Mouse (Mus musculus): ENCODE measurements around the gene Cacna1d. TPM values are rescaled to one million over a fixed set of nuclear protein-coding genes. Genes with fewer than 3 reads are reported as not detected.

Cacna1d gene
- total and polyA plus RNA-seq, 2 experiments from 2014 or later: 6.1 to 27.6 TPM

DNA sequence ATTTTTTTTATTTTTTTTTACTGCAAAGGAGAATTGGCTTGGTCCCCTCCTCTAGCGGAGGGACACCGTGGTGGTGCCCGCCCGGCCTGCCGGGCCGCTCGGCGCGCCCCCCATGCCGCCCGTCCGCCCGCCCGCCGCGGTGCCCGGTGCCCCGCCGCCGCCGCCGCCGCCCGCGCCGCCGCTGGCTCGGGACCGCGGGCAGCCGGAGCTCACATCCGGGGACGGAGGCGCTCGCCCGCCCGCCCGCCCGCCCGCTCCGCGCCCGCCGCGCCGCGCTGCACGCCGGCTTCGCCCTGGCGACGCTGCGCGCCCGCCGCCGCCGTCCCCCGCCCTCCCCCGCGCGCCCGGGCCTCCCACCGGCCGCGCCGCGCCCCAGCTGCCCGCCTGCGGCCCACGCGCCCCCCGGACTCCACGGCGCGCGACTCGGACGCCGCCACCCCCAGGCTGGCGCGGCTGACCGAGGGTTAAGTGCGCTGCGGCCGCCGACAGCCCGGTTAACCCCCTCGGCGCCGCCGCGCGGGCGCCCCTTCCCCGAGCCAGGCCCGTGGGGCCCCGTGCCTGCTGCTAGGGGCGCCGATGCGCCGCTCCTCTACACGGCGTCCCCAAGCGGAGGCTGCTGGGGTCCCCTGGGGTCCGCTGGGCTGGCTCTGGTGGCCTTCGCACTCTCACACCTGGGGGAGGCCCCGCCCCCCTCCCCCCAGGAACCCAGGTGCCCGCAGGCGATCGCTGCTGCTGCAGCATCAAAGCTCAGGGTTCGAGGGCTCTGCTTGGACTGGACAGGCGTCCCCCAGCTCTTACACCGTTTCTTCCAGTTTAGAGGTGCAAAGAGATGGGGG is 137.7 kb downstream of the Cacna1d start:
- 2% methylated on average over 46 of the region's 114 CpGs for WGBS
- Histone ChIP-seq H3K27ac (peak overlapping the region; percentile 79), H3K9ac (replicated peaks; ENCODE audit: low read length) (peak overlapping the region; percentile 84), H3K27me3 (ENCODE audit: insufficient read depth, low read length) (no peaks in the 10 kb centered on the region), H3K4me2 (ENCODE audit: low read depth, low read length) (peak overlapping the region; percentile 88), H3K4me1 (ENCODE audit: insufficient read depth, low read length) (no peaks in the 10 kb centered on the region), H3K4me3 (ENCODE audit: low read length) (peak overlapping the region; percentile 68), H3K9me3 (ENCODE audit: low read length) (no peaks in the 10 kb centered on the region), H3K36me3 (ENCODE audit: insufficient read depth, low read length) (no peaks in the 10 kb centered on the region)
- peak; percentile 74 for DNase-seq (ENCODE audit: low spot score)
- TF ChIP-seq CTCF (IDR thresholded peaks at IDR 0.05; ENCODE audit: low read depth): no peak
- ATAC-seq: peak; percentile 68

DNA sequence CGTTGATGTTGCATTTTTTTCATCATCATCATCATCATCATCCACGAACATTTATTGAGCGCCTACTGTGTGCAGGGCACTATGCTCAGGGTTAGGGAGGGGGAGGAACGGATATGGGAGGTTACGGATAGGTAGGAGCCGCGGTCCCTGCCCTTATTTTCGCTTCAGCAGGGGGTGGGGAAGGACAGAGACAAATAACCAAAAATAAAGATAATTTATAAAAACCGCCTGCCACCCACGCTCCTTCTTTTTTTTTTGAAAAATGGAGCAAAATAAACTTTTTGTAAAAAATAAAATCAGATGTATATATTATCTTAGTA is 138.3 kb downstream of the Cacna1d start:
- no peak for TF ChIP-seq CTCF (IDR thresholded peaks at IDR 0.05; ENCODE audit: low read depth)
- Histone ChIP-seq H3K36me3 (ENCODE audit: insufficient read depth, low read length) (no peaks in the 10 kb centered on the region), H3K4me3 (ENCODE audit: low read length) (peak overlapping the region; percentile 68), H3K4me1 (ENCODE audit: insufficient read depth, low read length) (no peaks in the 10 kb centered on the region), H3K9ac (replicated peaks; ENCODE audit: low read length) (peak overlapping the region; percentile 84), H3K9me3 (ENCODE audit: low read length) (no peaks in the 10 kb centered on the region), H3K27ac (peak overlapping the region; percentile 79), H3K4me2 (ENCODE audit: low read depth, low read length) (peak overlapping the region; percentile 88), H3K27me3 (ENCODE audit: insufficient read depth, low read length) (no peaks in the 10 kb centered on the region)
- ATAC-seq (peak; percentile 53), DNase-seq (ENCODE audit: low spot score) (no peak)
- WGBS: under 1% methylated on average over 10 of the region's 10 CpGs

DNA sequence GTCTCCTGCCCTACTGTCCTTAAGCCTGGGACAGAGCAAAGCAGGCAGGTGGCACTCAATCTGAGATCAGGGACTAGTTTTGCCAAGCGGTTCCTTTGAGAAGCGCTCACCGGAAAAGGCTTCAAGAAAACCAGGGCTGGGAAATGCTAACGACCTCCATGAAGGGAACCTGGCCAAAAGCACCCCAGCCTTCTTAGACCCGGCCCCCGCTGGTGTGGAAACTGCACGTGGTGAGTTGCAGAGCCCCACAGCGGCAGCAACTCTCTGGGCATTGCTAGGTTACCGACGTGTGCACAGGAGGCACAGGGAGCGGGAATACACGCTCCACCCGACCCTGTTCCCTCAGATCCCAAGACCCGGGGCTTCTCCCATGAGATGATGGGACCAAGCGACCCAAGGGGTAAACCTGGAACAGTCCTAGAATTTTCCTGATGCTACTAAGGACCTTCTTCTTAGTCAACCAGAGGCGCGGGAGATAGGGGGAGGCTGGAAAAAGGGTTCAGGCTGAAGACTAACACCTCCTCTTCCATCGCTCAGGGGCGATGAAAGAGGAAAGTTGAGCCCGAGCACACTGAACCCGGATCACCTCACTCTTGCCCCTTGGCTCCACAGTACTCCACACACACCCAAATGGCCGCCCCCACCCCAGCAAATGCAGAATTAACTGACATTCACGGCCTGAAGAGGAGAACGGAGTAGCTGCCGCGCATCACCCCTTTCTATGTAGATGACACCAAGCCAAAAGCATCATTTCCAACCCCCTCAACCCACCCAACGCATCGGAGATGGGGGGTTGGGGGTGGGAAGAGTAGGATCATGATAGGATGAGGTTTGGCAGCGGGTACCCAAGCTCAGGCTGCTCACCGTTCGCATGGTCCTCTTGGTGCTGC is 138.9 kb downstream of the Cacna1d start:
- 1% methylated on average over 31 of the region's 31 CpGs for WGBS
- Histone ChIP-seq H3K9ac (replicated peaks; ENCODE audit: low read length) (peak overlapping the region; percentile 84), H3K4me3 (ENCODE audit: low read length) (peak overlapping the region; percentile 68), H3K4me1 (ENCODE audit: insufficient read depth, low read length) (no peaks in the 10 kb centered on the region), H3K27me3 (ENCODE audit: insufficient read depth, low read length) (no peaks in the 10 kb centered on the region), H3K27ac (peak overlapping the region; percentile 79), H3K4me2 (ENCODE audit: low read depth, low read length) (peak overlapping the region; percentile 88), H3K36me3 (ENCODE audit: insufficient read depth, low read length) (no peaks in the 10 kb centered on the region), H3K9me3 (ENCODE audit: low read length) (no peaks in the 10 kb centered on the region)
- ATAC-seq: peak; percentile 38
- no peak; the same call in 1 of the 2 replicates for TF ChIP-seq CTCF (IDR thresholded peaks at IDR 0.05; ENCODE audit: low read depth)
- peak; percentile 65 for DNase-seq (ENCODE audit: low spot score)

DNA sequence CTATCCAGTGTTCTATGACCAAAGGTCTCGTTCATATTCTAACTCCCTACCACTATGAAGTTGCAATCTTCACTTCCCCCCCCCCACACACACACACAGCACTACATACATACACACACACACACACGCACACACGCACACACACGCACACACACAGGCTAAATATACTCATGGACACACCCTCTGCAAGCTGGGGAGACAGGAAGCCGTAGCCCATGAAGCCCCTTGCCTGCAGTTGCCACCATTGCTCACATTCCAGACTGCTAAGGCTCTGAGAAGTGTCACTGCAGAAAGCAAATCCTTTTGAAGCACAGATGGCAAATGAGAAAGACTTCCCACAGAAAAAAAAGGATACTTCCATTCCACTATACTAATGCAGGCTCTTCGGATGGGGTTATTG is 141.0 kb downstream of the Cacna1d start:
- Histone ChIP-seq H3K4me3 (ENCODE audit: low read length) (no peak overlapping the region), H3K9me3 (ENCODE audit: low read length) (no peaks in the 10 kb centered on the region), H3K27me3 (ENCODE audit: insufficient read depth, low read length) (no peaks in the 10 kb centered on the region), H3K36me3 (ENCODE audit: insufficient read depth, low read length) (no peaks in the 10 kb centered on the region), H3K4me2 (ENCODE audit: low read depth, low read length) (no peak overlapping the region), H3K9ac (replicated peaks; ENCODE audit: low read length) (no peak overlapping the region), H3K4me1 (ENCODE audit: insufficient read depth, low read length) (no peaks in the 10 kb centered on the region), H3K27ac (no peak overlapping the region)
- ATAC-seq (no peak), DNase-seq (ENCODE audit: low spot score) (no peak)
- no peak for TF ChIP-seq CTCF (IDR thresholded peaks at IDR 0.05; ENCODE audit: low read depth)
- WGBS: 92% methylated on average over 6 of the region's 6 CpGs

DNA sequence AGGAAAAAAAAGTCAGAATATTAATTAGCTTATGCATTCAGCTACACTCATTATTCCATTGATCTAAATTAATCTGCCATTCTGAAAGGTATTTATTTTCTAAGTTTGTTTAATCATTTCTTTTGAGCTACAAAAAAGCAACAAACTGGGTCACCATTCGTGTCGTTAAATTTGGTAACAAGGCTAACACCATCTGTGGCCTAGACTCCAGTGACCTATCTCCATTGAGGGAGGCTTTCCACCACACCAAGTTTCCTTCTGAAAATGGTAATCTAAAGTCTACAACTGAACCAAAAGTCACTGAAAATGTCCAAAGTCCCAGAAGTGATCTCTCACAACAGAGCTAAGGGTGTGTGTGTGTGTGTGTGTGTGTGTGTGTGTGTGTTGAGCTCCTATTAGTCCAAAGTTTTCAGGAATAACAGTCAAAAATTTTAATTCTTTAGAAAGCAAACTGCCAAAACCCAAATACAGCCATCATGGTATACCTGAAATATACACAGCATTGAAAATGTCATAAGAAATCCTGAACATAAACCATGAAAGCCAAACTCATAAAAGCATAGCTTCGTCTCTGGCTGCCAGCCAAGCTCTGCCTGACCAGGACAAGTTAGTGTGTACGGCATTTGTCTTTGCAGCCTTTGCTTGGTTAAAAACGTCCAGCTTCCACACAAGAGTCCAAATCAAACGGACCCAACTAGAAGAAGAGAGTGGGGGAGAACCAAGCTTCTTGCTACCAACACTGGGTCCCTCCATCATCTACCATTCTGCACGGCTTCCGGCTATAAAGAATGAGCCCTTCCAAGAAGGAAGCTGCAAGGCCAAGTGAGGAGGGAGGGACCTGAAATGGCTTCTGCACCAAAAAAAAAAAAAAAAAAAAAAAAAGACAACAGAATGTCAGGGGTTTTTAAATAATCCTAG is 146.0 kb downstream of the Cacna1d start:
- Histone ChIP-seq H3K9me3 (ENCODE audit: low read length) (no peaks in the 10 kb centered on the region), H3K4me3 (ENCODE audit: low read length) (no peak overlapping the region), H3K4me1 (ENCODE audit: insufficient read depth, low read length) (no peaks in the 10 kb centered on the region), H3K27me3 (ENCODE audit: insufficient read depth, low read length) (no peaks in the 10 kb centered on the region), H3K9ac (replicated peaks; ENCODE audit: low read length) (no peak overlapping the region), H3K36me3 (ENCODE audit: insufficient read depth, low read length) (no peaks in the 10 kb centered on the region), H3K27ac (no peak overlapping the region), H3K4me2 (ENCODE audit: low read depth, low read length) (no peak overlapping the region)
- no peak for ATAC-seq
- DNase-seq (ENCODE audit: low spot score): no peak
- TF ChIP-seq CTCF (IDR thresholded peaks at IDR 0.05; ENCODE audit: low read depth): no peak
- WGBS: 64% methylated on average over 8 of the region's 8 CpGs

DNA sequence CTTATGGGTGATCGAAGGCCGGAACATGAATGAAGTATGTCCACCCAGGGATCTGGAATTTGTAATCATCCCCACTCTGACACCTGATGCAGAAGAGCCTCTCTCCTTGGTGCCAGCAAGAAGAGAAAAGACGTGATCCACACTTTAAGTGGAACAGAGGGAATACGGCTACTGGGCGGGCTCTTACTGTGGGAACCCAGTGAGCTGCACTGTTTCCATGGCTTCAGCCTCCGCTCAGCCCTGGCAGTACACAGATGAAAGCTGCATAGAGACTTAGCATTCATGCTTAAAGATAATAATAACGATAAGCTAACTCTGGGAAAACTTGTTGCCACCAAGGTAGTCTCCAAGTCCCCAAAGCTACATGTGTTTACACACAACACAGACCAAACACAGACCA is 147.5 kb downstream of the Cacna1d start:
- ATAC-seq (peak; percentile 53; the same call in 1 of the 2 replicates), DNase-seq (ENCODE audit: low spot score) (no peak)
- no peaks in the 10 kb centered on the region for H3K9me3 ChIP-seq (ENCODE audit: low read length)
- no peaks in the 10 kb centered on the region for H3K36me3 ChIP-seq (ENCODE audit: insufficient read depth, low read length)
- no peak overlapping the region for H3K4me2 ChIP-seq (ENCODE audit: low read depth, low read length)
- no peaks in the 10 kb centered on the region for H3K4me1 ChIP-seq (ENCODE audit: insufficient read depth, low read length)
- TF ChIP-seq CTCF (IDR thresholded peaks at IDR 0.05; ENCODE audit: low read depth): no peak
- H3K4me3 ChIP-seq (ENCODE audit: low read length): no peak overlapping the region
- H3K9ac ChIP-seq (replicated peaks; ENCODE audit: low read length): no peak overlapping the region
- H3K27me3 ChIP-seq (ENCODE audit: insufficient read depth, low read length): no peaks in the 10 kb centered on the region
- no peak overlapping the region for H3K27ac ChIP-seq
- WGBS: 64% methylated on average over 7 of the region's 7 CpGs

Measured in hindbrain, postnatal 0 days (tissue).